Mouse (Mus musculus) stomach, postnatal 0 days (tissue): Measurements from ENCODE around the gene 4930412O13Rik. TPM values are rescaled to one million over a fixed set of nuclear protein-coding genes. Genes with fewer than 3 reads are reported as not detected.
A peak's percentile ranks its signal among the peaks of the same experiment; 100 is the strongest.

Source experiments
- ATAC-seq: fragments of 200-750 bp; cut with Nextera tagmentation; 2 replicates; pipeline ENCODE4 v1.8.0; 2017; ENCODE audit not compliant: low FRiP score, low TSS enrichment
- DNase-seq: peaks from one replicate; pipeline ENCODE4 v3.0.0-alpha.2; 2016; ENCODE audit warnings: low spot score
- H3K27ac ChIP-seq: fragments of 300-500 bp; sonication (generic); replicated peaks from 2 replicates; pipeline ENCODE4 v1.5.1; 2014; ENCODE audit warnings: mild to moderate bottlenecking, control low read depth
- H3K27me3 ChIP-seq: fragments of 300-500 bp; sonication (generic); 2 replicates; pipeline ENCODE4 v1.6.1; 2014; ENCODE audit warnings: low read length; ENCODE audit not compliant: control insufficient read depth, insufficient read depth
- H3K36me3 ChIP-seq: fragments of 300-500 bp; sonication (generic); 2 replicates; pipeline ENCODE4 v1.6.1; 2014; ENCODE audit warnings: low read length, mixed read lengths; ENCODE audit not compliant: control insufficient read depth, insufficient read depth
- H3K4me1 ChIP-seq: fragments of 300-500 bp; sonication (generic); replicated peaks from 2 replicates; pipeline ENCODE4 v1.6.1; 2014; ENCODE audit warnings: antibody characterized with exemption; ENCODE audit not compliant: control insufficient read depth, insufficient read depth
- H3K4me2 ChIP-seq: fragments of 300-500 bp; sonication (generic); replicated peaks from 2 replicates; pipeline ENCODE4 v1.6.1; 2014; ENCODE audit warnings: low read depth, mild to moderate bottlenecking, control low read depth, moderate library complexity
- H3K4me3 ChIP-seq: fragments of 300-500 bp; sonication (generic); 2 replicates; pipeline ENCODE4 v1.5.1; 2014; ENCODE audit warnings: low read depth, low read length, control low read depth
- H3K9ac ChIP-seq: fragments of 300-500 bp; sonication (generic); 2 replicates; pipeline ENCODE4 v1.6.1; 2014; ENCODE audit warnings: mild to moderate bottlenecking, low read length, control low read depth, mixed read lengths
- H3K9me3 ChIP-seq: fragments of 300-500 bp; sonication (generic); 2 replicates; pipeline ENCODE4 v1.6.1; 2016; ENCODE audit warnings: low read length; ENCODE audit not compliant: control insufficient read depth
- CTCF ChIP-seq: IDR thresholded peaks from 2 replicates; pipeline ENCODE4 v1.5.1; 2016; ENCODE audit warnings: antibody characterized with exemption, low read depth, mild to moderate bottlenecking, moderate library complexity
- EP300 ChIP-seq: optimal IDR thresholded peaks from 2 replicates; pipeline ENCODE3; 2016; ENCODE audit warnings: antibody characterized with exemption
- WGBS: fragments of 180-500 bp; shearing (Covaris S2); extraction: QIAGEN DNeasy Blood & Tissue Kit; methylation state at CpG from one replicate; pipeline ENCODE4 v1.1.7; 2014; 5-methylcytosine and 5-hydroxymethylcytosine counted together
- polyA plus RNA-seq: library from polyadenylated mRNA; unstranded; fragments of >200 nt; fragmentation: Nextera tagmentation; extraction: Ambion mirVana; gene quantifications from 2 replicates; pipeline ENCODE4 v1.2.1, GENCODE M21; 2015

The 4930412O13Rik gene
- polyA plus RNA-seq, 1 experiment from 2014 or later, result not detected

- no peak overlapping the region for H3K27ac ChIP-seq
- peak; percentile 40 for DNase-seq
- H3K9me3 ChIP-seq, result no peaks in the 10 kb centered on the region
- no peak for TF ChIP-seq EP300
- H3K9ac ChIP-seq, result peak overlapping the region; percentile 18; the same call in 1 of the 2 replicates
- no peak for ATAC-seq
- 2% methylated on average over 39 of the region's 39 CpGs for WGBS
- peak overlapping the region; percentile 27 for H3K4me3 ChIP-seq
- peaks cover 4% of the 10 kb centered on the region; the same call in 1 of the 2 replicates for H3K4me1 ChIP-seq
- peak overlapping the region; percentile 52 for H3K4me2 ChIP-seq
- peaks cover 19% of the 10 kb centered on the region; the same call in 1 of the 2 replicates for H3K27me3 ChIP-seq
- no peaks in the 10 kb centered on the region for H3K36me3 ChIP-seq
Observed at GRCm38 (mm10) chr2:9882371-9882925, 1.4 kb downstream of the 4930412O13Rik start.

DNA sequence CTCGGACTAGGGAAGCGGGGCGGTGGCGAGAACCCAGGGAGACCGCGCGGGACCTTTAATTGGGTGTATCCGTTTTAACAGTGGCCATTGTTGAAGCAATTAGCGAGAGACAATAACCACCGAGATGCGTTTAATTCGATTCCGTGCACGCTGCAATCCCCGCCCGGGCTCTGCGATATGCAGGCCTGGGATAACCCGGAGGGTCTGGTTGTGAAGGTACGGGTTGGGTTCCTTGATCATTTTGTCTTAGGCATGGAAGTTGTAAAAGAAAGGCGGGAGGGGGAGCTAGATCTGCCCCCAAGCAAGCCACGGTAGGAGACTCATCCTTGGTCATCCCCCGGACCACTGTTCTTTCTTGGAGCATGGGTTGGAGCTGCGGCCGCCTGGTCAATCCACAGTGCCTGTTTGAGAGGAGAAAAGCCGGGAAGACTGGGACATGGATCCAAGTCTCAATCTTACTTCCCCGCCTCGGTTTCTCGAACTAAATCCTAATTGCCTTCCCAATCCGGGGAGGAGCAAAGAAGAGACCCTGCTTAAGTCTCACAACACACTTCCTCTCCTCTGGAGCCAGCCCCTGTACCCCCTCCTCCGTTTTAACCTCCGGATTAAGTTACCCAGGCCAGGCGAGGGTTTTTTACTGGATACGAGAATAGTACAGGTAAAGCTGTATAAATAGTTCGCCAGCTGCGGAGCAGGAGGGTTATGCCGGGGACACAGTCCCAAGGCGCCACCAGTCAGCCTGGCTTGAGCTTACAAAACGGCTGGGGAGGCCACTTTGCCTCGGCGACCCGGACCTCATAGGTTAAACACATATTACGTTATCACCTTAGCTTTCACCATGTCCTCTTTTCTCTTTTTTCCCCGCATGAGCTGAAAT, 2.1 kb downstream of the 4930412O13Rik start:
- peaks cover 24% of the 10 kb centered on the region for H3K27me3 ChIP-seq
- peak overlapping the region; percentile 52 for H3K4me2 ChIP-seq
- ATAC-seq, result no peak

GRCm38 (mm10) chr2:9883803-9884532, 2.9 kb downstream of the 4930412O13Rik start:
- no peaks in the 10 kb centered on the region for H3K36me3 ChIP-seq
- peaks cover 2% of the 10 kb centered on the region; the same call in 1 of the 2 replicates for H3K4me1 ChIP-seq
- H3K27ac ChIP-seq, result no peak overlapping the region
- peak overlapping the region; percentile 27; the same call in 1 of the 2 replicates for H3K4me3 ChIP-seq
- DNase-seq (no peak), ATAC-seq (no peak)
- H3K27me3 ChIP-seq, result peaks cover 24% of the 10 kb centered on the region
- no peak overlapping the region for H3K9ac ChIP-seq
- H3K4me2 ChIP-seq, result 0 out of 2 replicates have a peak overlapping the region, but pooled peaks have one; percentile 17
- no peaks in the 10 kb centered on the region for H3K9me3 ChIP-seq
- WGBS, result 5% methylated on average over 27 of the region's 27 CpGs
- TF ChIP-seq EP300, result no peak
- TF ChIP-seq CTCF, result no peak

More for the DNA sequence above, 2.1 kb downstream of the 4930412O13Rik start:
- Histone ChIP-seq H3K9me3 (no peaks in the 10 kb centered on the region), H3K27ac (no peak overlapping the region), H3K36me3 (no peaks in the 10 kb centered on the region), H3K9ac (peak overlapping the region; percentile 18; the same call in 1 of the 2 replicates), H3K4me3 (peak overlapping the region; percentile 27), H3K4me1 (peaks cover 2% of the 10 kb centered on the region; the same call in 1 of the 2 replicates)
- DNase-seq, result peak; percentile 36
- 4% methylated on average over 43 of the region's 43 CpGs for WGBS
- TF ChIP-seq EP300 (no peak), CTCF (no peak)

DNA sequence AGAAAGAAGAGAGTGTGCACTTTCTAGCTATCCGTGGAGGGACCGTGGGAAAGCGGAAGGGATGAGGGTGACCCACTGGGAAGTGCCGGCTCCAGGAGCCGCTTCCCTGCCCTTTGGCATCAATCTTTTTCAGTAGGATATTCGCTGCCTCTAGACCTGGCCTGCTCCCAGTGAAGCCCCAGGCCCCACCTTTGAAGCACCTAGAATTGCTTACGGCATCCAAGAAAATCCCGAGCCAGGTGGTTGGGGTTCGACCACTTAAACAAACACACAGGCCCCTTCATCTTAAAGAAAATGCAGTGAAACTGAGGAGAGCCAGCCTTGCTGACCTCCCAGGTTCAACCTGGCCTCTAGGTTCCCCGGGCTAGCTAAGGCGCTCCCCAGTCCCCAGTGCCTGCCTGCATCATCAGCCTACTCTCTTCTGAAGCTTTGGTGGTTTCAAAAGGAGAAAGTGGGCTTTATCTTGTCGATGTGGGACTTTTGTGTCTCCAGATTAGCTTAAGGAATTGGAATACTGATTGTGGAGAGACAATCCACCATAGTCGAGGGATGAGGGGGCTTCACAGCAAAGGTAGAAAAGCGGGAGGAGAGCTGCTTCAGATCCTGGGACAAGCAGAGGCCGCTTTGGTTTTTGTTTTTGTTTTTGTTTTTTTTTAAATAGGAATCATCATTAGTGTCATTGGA, 3.6 kb downstream of the 4930412O13Rik start:
- 15% methylated on average over 15 of the region's 15 CpGs for WGBS
- Histone ChIP-seq H3K27ac (no peak overlapping the region), H3K27me3 (peaks cover 24% of the 10 kb centered on the region), H3K4me2 (0 out of 2 replicates have a peak overlapping the region, but pooled peaks have one; percentile 17), H3K36me3 (no peaks in the 10 kb centered on the region), H3K9me3 (no peaks in the 10 kb centered on the region), H3K9ac (no peak overlapping the region), H3K4me1 (no peaks in the 10 kb centered on the region; the same call in 1 of the 2 replicates), H3K4me3 (no peak overlapping the region)
- no peak for DNase-seq
- ATAC-seq, result no peak
- no peak for TF ChIP-seq CTCF

DNA sequence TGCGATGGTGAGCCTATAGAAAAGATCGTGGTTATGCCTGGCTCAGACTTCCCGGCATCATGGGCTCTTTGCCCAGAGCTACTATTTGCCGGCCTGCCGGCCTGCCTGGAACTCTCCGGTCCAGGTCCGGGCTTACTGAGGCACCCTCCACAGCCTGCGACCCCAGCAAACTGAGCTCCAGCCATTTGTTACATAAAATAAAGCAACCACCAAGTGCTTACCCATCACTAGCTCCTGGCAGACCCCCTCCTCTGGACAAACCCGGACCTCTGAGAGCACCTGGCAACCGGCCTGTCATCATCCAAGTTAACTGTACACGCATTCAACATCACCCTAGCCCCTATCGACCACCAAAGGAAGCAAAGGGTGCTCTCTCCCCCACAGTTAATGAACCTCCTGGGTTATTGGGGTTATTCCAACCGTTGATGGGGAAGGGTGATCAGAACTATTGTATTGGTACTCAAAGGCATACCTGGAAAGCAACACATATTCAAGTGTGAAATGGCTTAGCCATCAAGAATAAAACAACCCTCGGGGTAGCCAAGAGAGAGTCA, 4.2 kb downstream of the 4930412O13Rik start:
- peaks cover 24% of the 10 kb centered on the region for H3K27me3 ChIP-seq
- TF ChIP-seq EP300 (no peak), CTCF (no peak)
- H3K4me3 ChIP-seq, result no peak overlapping the region
- H3K4me1 ChIP-seq, result no peaks in the 10 kb centered on the region; the same call in 1 of the 2 replicates
- ATAC-seq, result no peak
- H3K36me3 ChIP-seq, result no peaks in the 10 kb centered on the region
- H3K4me2 ChIP-seq, result no peak overlapping the region
- H3K9me3 ChIP-seq, result no peaks in the 10 kb centered on the region
- no peak for DNase-seq
- WGBS, result 14% methylated on average over 14 of the region's 14 CpGs
- no peak overlapping the region for H3K9ac ChIP-seq
- no peak overlapping the region for H3K27ac ChIP-seq
